Mouse (Mus musculus) limb, embryonic 15.5 days (tissue): ENCODE data around the gene Snorc. TPM values are rescaled to one million over a fixed set of nuclear protein-coding genes. Genes with fewer than 3 reads are reported as not detected.
"Not testable (repeated sequence)": the region's sequence is repeated elsewhere in the genome, so short reads cannot be mapped to it uniquely, and the experiment has no call there.

Experiments used
- ATAC-seq: fragments of 200-750 bp; cut with Nextera tagmentation; 2 replicates; pipeline ENCODE4 v1.8.0; 2017; ENCODE audit warnings: low read depth, moderate TSS enrichment; ENCODE audit not compliant: insufficient number of reproducible peaks, low FRiP score, low TSS enrichment
- H3K27ac ChIP-seq: fragments of 300-500 bp; sonication (generic); 2 replicates; pipeline ENCODE4 v1.5.1; 2015; ENCODE audit warnings: moderate library complexity, mild to moderate bottlenecking, inconsistent platforms
- H3K27me3 ChIP-seq: fragments of 300-500 bp; sonication (generic); 2 replicates; pipeline ENCODE4 v1.6.1; 2015; ENCODE audit warnings: inconsistent platforms
- H3K36me3 ChIP-seq: fragments of 300-500 bp; sonication (generic); 2 replicates; pipeline ENCODE4 v1.6.1; 2015; ENCODE audit warnings: inconsistent platforms
- H3K4me1 ChIP-seq: fragments of 300-500 bp; sonication (generic); 2 replicates; pipeline ENCODE4 v1.6.1; 2015; ENCODE audit warnings: inconsistent platforms
- H3K4me2 ChIP-seq: fragments of 300-500 bp; sonication (generic); 2 replicates; pipeline ENCODE4 v1.6.1; 2015; ENCODE audit warnings: mild to moderate bottlenecking, inconsistent platforms
- H3K4me3 ChIP-seq: fragments of 300-500 bp; sonication (generic); 2 replicates; pipeline ENCODE4 v1.5.1; 2015; ENCODE audit warnings: mild to moderate bottlenecking, inconsistent platforms
- H3K9ac ChIP-seq: fragments of 300-500 bp; sonication (generic); 2 replicates; pipeline ENCODE4 v1.6.1; 2015; ENCODE audit warnings: inconsistent platforms
- H3K9me3 ChIP-seq: fragments of 300-500 bp; sonication (generic); 2 replicates; pipeline ENCODE4 v1.6.1; 2016; ENCODE audit warnings: inconsistent platforms
- WGBS: fragments of 180-500 bp; shearing (Covaris S2); methylation state at CpG from one replicate; pipeline ENCODE4 v1.1.7; 2015; 5-methylcytosine and 5-hydroxymethylcytosine counted together
- polyA plus RNA-seq: library from polyadenylated mRNA; unstranded; fragments of >200 nt; fragmentation: Nextera tagmentation; extraction: Ambion mirVana; gene quantifications from 2 replicates; pipeline ENCODE4 v1.2.1, GENCODE M21; 2015

Gene Snorc
- polyA plus RNA-seq, result 46.8 and 84.6 TPM in 2 replicates

DNA sequence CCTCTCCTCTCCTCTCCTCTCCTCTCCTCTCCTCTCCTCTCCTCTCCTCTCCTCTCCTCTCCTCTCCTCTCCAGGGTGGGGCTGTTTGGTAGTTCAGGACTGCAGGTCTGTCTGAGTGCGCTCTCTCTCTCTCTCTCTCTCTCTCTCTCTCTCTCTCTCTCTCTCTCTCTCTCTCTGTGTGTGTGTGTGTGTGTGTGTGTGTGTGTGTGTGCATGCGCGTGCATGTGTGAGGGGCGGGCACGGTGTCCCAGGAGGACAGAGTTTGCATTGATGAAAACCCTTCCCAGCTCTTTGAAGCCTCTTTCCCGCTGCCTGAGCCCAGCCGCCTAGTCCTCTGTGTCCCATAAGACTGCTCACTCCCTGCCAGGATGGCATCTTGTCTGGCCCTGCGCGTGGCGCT, at the start of gene Snorc:
Gene Snorc (plus strand): TSS at position 301 of the 400 bp plus-strand sequence.
- Histone ChIP-seq H3K4me3 (peak within 1 kb of the TSS; percentile 19), H3K27ac (peak within 1 kb of the TSS; percentile 72), H3K27me3 (peaks cover 13% of the 10 kb centered on the region)
- not testable (repeated sequence) for H3K4me1 ChIP-seq, H3K9me3 ChIP-seq, H3K9ac ChIP-seq, ATAC-seq, H3K4me2 ChIP-seq, H3K36me3 ChIP-seq
- 34% methylated on average over 9 of the region's 10 CpGs for WGBS

DNA sequence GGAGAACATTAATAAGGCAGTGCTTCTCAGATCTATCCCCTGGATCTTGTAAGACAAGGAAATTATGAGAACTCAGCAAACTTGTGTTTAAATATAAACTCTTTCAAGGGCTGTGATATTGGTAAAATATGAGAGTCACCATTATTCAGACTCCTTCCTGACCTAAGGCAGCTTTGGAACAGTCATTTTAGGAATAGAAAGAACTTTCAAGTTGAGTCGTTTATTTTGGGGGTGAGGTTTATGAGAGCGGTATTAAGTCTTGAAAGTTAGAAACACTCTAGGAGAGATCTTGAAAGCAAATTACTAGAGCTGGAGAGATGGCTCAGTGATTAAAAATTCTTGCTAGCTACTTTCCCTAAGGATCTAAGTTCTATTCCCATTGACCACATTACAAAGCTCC, 34.9 kb upstream of the Snorc start:
- H3K27me3 ChIP-seq, result no peaks in the 10 kb centered on the region
- 88% methylated on average over 2 of the region's 2 CpGs for WGBS
- no peak for ATAC-seq
- no peaks in the 10 kb centered on the region for H3K4me1 ChIP-seq
- H3K4me2 ChIP-seq, result no peak overlapping the region
- H3K9ac ChIP-seq, result no peak overlapping the region
- no peak overlapping the region for H3K27ac ChIP-seq
- H3K36me3 ChIP-seq, result peaks cover 73% of the 10 kb centered on the region
- H3K9me3 ChIP-seq, result no peaks in the 10 kb centered on the region
- H3K4me3 ChIP-seq, result no peak overlapping the region

DNA sequence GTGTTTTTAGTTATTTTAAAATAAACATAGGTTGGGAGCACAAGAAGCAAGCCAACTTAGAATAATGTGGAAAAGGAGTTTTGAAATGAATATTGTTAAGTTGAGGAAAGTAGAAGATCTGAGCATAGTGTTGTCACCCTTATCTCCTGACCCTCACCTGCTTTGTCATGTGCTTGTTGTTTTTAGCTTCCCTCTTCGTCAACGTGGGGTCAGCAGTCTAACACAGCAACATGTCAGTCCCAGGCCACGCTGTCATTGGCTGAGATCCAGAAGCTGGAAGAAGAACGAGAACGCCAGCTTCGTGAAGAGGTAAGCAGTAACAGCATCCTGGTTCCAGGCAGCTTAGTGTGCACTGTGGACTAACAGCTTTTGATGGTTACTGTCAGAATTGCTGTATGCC, 33.5 kb upstream of the Snorc start:
- no peak for ATAC-seq
- H3K9me3 ChIP-seq, result no peaks in the 10 kb centered on the region
- H3K4me1 ChIP-seq, result no peaks in the 10 kb centered on the region
- H3K36me3 ChIP-seq, result peaks cover 72% of the 10 kb centered on the region
- H3K9ac ChIP-seq, result no peak overlapping the region
- H3K4me2 ChIP-seq, result no peak overlapping the region
- no peak overlapping the region for H3K27ac ChIP-seq
- H3K4me3 ChIP-seq, result no peak overlapping the region
- WGBS, result 82% methylated on average over 6 of the region's 6 CpGs
- H3K27me3 ChIP-seq, result no peaks in the 10 kb centered on the region

DNA sequence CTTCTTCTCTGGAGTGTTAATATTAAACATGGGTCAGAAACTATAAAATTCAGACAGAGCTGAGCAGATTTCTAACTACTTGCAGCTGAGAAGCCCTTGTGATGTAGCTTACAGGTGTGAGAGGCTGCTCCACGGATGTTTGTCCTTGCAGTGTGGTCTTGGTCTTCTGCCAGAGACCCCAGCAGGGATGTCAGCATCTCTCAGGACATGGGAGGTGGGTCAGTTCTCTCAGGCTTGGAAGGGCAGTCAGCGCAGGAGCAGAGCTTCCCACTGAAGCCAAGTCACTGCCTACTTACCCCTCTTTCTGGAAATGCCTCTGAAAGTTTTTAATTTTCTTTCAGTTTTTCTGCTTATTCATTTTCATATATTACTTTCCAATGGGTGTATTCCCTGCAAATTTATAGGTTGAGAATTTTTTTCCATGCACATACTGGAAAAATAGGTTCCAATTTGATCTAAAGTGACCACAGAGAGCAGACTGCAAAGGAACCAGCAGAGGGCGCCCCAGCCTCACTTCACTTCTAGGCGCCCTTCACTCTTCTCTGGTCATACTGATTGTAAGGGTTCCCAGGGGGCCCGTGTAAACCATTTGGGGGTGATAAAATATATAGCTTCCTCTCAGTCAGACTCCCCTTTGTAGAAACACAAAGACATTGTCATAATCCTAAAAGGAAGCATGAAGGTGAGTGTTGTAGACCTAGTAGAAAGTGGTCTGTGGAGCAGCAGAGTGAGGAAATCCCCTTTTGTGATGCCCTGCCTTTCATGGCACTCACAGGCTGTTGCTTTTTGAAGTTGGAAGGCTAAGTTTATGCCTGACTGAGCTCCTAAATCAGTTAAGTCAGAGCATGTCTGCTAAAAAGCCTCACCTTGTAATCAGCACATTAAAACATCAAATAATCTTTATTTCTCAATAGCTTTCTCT, 22.6 kb upstream of the Snorc start:
- H3K4me2 ChIP-seq, result no peak overlapping the region
- H3K9me3 ChIP-seq, result no peaks in the 10 kb centered on the region
- H3K4me1 ChIP-seq, result no peaks in the 10 kb centered on the region
- WGBS, result 34% methylated on average over 5 of the region's 5 CpGs
- no peaks in the 10 kb centered on the region for H3K27me3 ChIP-seq
- H3K27ac ChIP-seq, result no peak overlapping the region
- no peak overlapping the region for H3K4me3 ChIP-seq
- ATAC-seq, result no peak
- no peak overlapping the region for H3K9ac ChIP-seq
- peaks cover 71% of the 10 kb centered on the region for H3K36me3 ChIP-seq

DNA sequence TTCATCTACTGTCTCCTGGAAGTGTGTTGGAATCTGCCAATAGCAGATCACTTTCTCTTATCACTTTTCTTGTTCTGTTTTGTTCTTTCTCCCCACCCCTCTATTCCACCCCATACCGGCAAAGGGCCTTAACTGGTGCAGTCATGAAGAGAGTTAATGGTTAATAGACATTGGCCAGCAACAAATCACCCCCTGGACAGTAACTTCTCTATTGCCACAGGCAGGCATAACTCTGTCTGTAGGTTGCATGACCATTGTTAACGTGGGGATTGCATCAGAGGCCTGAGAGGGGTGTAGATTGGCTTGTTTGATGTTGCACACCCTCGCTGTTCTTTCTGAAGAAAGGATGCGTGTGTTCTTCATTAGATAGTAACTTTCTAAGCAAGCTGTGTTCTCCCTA, 20.6 kb upstream of the Snorc start:
- H3K36me3 ChIP-seq, result peaks cover 57% of the 10 kb centered on the region
- 89% methylated on average over 4 of the region's 4 CpGs for WGBS
- H3K27me3 ChIP-seq, result no peaks in the 10 kb centered on the region
- no peak overlapping the region for H3K4me2 ChIP-seq
- H3K9ac ChIP-seq, result no peak overlapping the region
- H3K9me3 ChIP-seq, result no peaks in the 10 kb centered on the region
- H3K27ac ChIP-seq, result no peak overlapping the region
- H3K4me1 ChIP-seq, result no peaks in the 10 kb centered on the region
- H3K4me3 ChIP-seq, result no peak overlapping the region
- no peak for ATAC-seq

DNA sequence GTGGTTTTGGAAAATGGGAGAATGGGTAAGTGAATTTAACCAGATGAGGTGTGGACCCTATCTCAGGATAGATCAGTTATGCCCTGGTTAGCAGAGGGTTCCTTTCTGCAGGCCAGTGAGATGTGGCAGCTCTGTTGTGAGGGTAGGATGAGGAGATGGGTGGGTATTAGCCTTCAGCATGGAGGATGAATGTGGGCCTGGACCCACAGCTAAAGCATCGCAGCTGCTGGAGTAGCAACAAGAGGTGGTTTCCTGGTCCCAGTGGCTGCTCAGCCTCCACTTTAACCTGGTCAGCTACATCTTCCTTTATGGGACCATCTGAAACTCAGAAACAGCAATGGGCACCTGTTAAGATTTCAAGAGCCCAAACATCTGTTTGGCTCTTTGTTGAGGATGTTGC, 13.6 kb upstream of the Snorc start:
- Histone ChIP-seq H3K36me3 (no peaks in the 10 kb centered on the region), H3K27me3 (no peaks in the 10 kb centered on the region), H3K9ac (no peak overlapping the region), H3K4me3 (no peak overlapping the region), H3K4me1 (no peaks in the 10 kb centered on the region), H3K27ac (no peak overlapping the region), H3K9me3 (no peaks in the 10 kb centered on the region), H3K4me2 (no peak overlapping the region)
- 87% methylated on average over 1 of the region's 1 CpGs for WGBS
- ATAC-seq, result no peak

DNA sequence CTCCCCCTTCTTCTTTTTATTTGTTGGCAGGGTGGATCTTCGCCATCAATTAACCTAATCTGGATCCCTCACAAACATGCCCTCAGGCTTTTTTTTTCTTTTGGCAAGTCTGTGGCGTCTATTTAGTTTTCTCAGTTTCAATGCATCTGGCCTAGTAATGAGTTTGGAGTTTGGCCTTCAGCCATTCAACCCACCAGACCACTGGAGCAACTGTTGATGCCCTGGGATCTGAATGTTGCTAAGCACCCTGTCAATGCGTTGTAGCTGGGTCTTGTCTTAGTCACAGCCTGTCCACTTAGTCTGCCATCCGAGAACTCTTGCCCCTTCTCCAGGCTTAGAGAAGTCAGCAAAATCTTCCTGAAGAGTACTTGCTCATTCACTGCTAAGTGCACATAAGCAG, 12.0 kb upstream of the Snorc start:
- H3K9ac ChIP-seq, result no peak overlapping the region
- no peak overlapping the region for H3K4me3 ChIP-seq
- ATAC-seq, result no peak
- H3K36me3 ChIP-seq, result no peaks in the 10 kb centered on the region
- no peaks in the 10 kb centered on the region for H3K27me3 ChIP-seq
- H3K9me3 ChIP-seq, result no peaks in the 10 kb centered on the region
- no peaks in the 10 kb centered on the region for H3K4me1 ChIP-seq
- 89% methylated on average over 4 of the region's 4 CpGs for WGBS
- H3K27ac ChIP-seq, result no peak overlapping the region
- H3K4me2 ChIP-seq, result no peak overlapping the region

DNA sequence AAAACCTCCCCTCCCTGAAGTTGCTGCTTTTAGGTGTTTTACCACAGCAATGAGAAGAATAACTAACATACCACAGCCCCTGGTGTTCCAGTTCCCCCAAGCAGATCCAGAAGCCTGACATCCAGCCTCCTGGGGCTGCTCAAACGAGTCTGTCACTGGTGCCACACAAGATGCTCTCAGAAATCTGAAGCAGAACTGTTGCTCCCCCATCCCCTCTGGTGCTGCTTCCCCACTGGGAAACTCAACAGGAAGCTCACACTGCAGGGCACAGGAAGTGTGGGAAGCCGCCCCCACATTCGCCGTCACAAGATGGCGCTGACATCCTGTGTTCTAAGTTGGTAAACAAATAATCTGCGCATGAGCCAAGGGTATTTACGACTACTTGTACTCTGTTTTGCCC, 10.2 kb upstream of the Snorc start:
- 87% methylated on average over 7 of the region's 7 CpGs for WGBS
- H3K27ac ChIP-seq, H3K9ac ChIP-seq, H3K27me3 ChIP-seq, ATAC-seq, H3K9me3 ChIP-seq, H3K4me3 ChIP-seq, H3K36me3 ChIP-seq, H3K4me2 ChIP-seq, H3K4me1 ChIP-seq: not testable (repeated sequence)

DNA sequence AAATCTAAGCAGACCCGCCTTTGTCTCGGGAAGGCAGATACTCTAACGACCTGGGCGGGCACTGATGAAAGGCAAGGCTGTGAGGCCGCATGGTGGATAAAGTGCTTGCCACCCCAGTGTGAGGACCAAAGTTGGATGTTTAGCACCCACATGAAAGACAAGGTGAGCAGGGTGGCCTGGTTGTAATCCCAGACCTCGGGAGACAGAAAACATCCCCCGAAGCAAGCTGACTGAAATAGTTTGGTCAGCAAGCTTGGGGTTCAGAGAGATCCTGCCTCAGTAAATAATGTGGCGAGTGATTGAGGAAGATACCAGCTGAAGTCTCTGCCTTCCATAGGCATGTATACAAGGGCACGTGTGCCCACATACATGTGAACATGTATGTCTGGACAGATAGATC, 2.6 kb upstream of the Snorc start:
- no peak for ATAC-seq
- no peak overlapping the region for H3K4me2 ChIP-seq
- no peaks in the 10 kb centered on the region for H3K27me3 ChIP-seq
- H3K4me1 ChIP-seq, result peaks cover 4% of the 10 kb centered on the region; the same call in 1 of the 2 replicates
- no peak overlapping the region for H3K27ac ChIP-seq
- H3K9me3 ChIP-seq, result no peaks in the 10 kb centered on the region
- 53% methylated on average over 9 of the region's 9 CpGs for WGBS
- no peak overlapping the region for H3K9ac ChIP-seq
- no peaks in the 10 kb centered on the region for H3K36me3 ChIP-seq
- H3K4me3 ChIP-seq, result no peak overlapping the region

DNA sequence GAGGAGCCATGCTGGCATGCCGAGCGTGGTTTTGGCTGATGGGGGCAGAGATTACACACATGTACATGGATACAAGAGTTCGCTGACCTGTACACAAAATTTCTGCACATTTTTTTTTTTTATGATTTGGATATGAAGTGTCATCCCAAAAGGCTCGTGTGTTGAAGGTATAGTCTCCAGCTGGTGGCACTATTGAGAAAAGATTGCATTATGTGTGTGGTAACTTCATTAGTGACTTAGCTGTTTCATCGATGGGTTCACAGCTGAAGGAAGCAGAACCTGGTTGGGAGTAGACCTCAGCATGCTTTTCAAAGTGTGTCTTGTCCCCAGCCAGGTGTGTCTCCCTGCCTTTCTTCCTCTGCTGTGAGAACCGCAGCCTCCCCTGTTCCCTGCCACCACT, 1.8 kb upstream of the Snorc start:
- Histone ChIP-seq H3K9me3 (no peaks in the 10 kb centered on the region), H3K27me3 (no peaks in the 10 kb centered on the region), H3K4me2 (no peak overlapping the region), H3K36me3 (no peaks in the 10 kb centered on the region), H3K4me3 (no peak overlapping the region), H3K4me1 (peaks cover 4% of the 10 kb centered on the region; the same call in 1 of the 2 replicates), H3K9ac (no peak overlapping the region), H3K27ac (no peak overlapping the region)
- 72% methylated on average over 6 of the region's 6 CpGs for WGBS
- ATAC-seq, result no peak

DNA sequence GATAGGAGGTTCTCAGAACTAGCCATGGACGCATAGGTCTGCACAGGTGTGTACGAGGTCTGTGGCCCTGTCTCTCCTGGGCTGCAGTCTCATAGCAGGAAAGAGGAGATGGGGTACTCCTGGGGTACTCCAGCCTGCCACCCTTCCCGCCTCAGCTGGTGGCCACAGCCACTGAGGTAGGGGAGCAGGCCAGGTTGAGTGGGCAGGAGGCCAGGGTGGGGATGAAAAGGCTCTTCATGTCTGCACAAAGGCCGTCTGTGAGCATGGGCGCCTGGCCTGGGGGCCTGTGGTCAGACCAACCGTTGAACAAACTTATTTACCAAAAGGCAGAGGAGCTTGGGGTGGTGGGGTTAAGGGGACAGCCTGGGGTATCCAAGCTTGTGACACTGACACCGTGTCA, 1.8 kb downstream of the Snorc start:
- H3K4me3 ChIP-seq, result no peak overlapping the region
- peak; percentile 74 for ATAC-seq
- peak overlapping the region; percentile 72 for H3K27ac ChIP-seq
- peaks cover 12% of the 10 kb centered on the region for H3K4me1 ChIP-seq
- H3K27me3 ChIP-seq, result peaks cover 32% of the 10 kb centered on the region
- no peaks in the 10 kb centered on the region for H3K9me3 ChIP-seq
- H3K36me3 ChIP-seq, result no peaks in the 10 kb centered on the region
- H3K9ac ChIP-seq, result no peak overlapping the region
- WGBS, result 76% methylated on average over 7 of the region's 7 CpGs
- no peak overlapping the region for H3K4me2 ChIP-seq

DNA sequence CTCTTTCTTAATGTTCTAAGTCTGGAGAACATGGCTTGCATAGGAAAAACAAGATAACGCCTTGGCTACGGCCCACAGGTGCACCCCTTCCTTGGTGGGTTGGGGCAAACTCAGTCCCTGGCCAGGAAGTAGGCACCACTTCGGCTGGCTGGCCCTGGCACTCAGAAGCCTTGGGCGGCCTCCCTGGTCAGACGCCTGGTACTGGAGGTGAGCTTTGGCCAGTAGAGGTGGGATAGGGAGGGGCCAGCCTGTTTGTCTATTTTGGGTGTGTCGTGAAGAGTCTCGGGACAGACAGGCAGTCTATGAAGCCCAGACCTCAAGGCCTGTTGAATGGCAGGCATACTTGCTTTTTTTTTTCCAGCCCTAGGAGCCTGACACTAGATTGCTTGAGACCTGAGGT, 2.5 kb downstream of the Snorc start:
- Histone ChIP-seq H3K36me3 (no peaks in the 10 kb centered on the region), H3K4me2 (0 out of 2 replicates have a peak overlapping the region, but pooled peaks have one; percentile 10), H3K27ac (peak overlapping the region; percentile 72), H3K9ac (no peak overlapping the region), H3K27me3 (peaks cover 36% of the 10 kb centered on the region), H3K9me3 (no peaks in the 10 kb centered on the region), H3K4me1 (peaks cover 12% of the 10 kb centered on the region), H3K4me3 (no peak overlapping the region; the same call in 1 of the 2 replicates)
- no peak for ATAC-seq
- 63% methylated on average over 7 of the region's 7 CpGs for WGBS
